Mouse (Mus musculus) 3134 (cell line): ENCODE measurements around the gene Zdhhc20.
A peak's percentile ranks its signal among the peaks of the same experiment; 100 is the strongest.

Experiments
- DNase-seq: peaks from one replicate; pipeline ENCODE4 v3.0.0-alpha.2; 2011; ENCODE audit warnings: low spot score; ENCODE audit not compliant: insufficient read length; ENCODE audit errors: extremely low read depth

The Zdhhc20 gene

GRCm38 (mm10) chr14:57833526-57833925 is 56.5 kb downstream of the Zdhhc20 start:
- DNase-seq: no peak

GRCm38 (mm10) chr14:57827284-57827683 is 62.8 kb downstream of the Zdhhc20 start:
- DNase-seq: no peak

GRCm38 (mm10) chr14:57825788-57826751 is 64.0 kb downstream of the Zdhhc20 start, which contains the start of the genes Ska3 and Mrpl57:
Gene Ska3 (minus strand): TSS chr14:57826185.
Gene Mrpl57 (plus strand): TSS chr14:57826234.
- peak; percentile 92 for DNase-seq

GRCm38 (mm10) chr14:57820839-57821238 is 69.2 kb downstream of the Zdhhc20 start:
- no peak for DNase-seq

GRCm38 (mm10) chr14:57811844-57812243 is 78.2 kb downstream of the Zdhhc20 start:
- DNase-seq: no peak

GRCm38 (mm10) chr14:57810886-57811285 is 79.2 kb downstream of the Zdhhc20 start:
- DNase-seq: no peak

GRCm38 (mm10) chr14:57808558-57808957 is 81.5 kb downstream of the Zdhhc20 start:
- no peak for DNase-seq

- no peak for DNase-seq
Observed at GRCm38 (mm10) chr14:57803731-57804130, 86.3 kb downstream of the Zdhhc20 start.

- peak; percentile 97 for DNase-seq
Observed at GRCm38 (mm10) chr14:57797991-57798931, 91.8 kb downstream of the Zdhhc20 start, which contains the start of gene Sap18. Gene Sap18 (plus strand): TSS chr14:57798180.

- peak; percentile 10 for DNase-seq
Observed at GRCm38 (mm10) chr14:57797551-57797950, 92.5 kb downstream of the Zdhhc20 start.

- peak; percentile 60 for DNase-seq
Observed at GRCm38 (mm10) chr14:57791171-57791570, 98.9 kb downstream of the Zdhhc20 start.

GRCm38 (mm10) chr14:57789759-57790158 is 100.3 kb downstream of the Zdhhc20 start:
- DNase-seq: no peak

- no peak for DNase-seq
Observed at GRCm38 (mm10) chr14:57789311-57789710, 100.8 kb downstream of the Zdhhc20 start.

GRCm38 (mm10) chr14:57787406-57787805 is 102.7 kb downstream of the Zdhhc20 start:
- no peak for DNase-seq
